Mouse (Mus musculus) stomach, embryonic 15.5 days (tissue): Measurements from ENCODE around the gene Tbx5. TPM values are rescaled to one million over a fixed set of nuclear protein-coding genes. Genes with fewer than 3 reads are reported as not detected.

Experiments
- ATAC-seq: fragments of 200-750 bp; cut with Nextera tagmentation; 2 replicates; pipeline ENCODE4 v1.8.0; 2017; ENCODE audit warnings: low read depth, moderate number of reproducible peaks, moderate TSS enrichment; ENCODE audit not compliant: insufficient read depth, low FRiP score
- H3K27ac ChIP-seq: fragments of 300-500 bp; sonication (generic); 2 replicates; pipeline ENCODE4 v1.5.1; 2015; ENCODE audit warnings: mild to moderate bottlenecking, inconsistent platforms
- H3K27me3 ChIP-seq: fragments of 300-500 bp; sonication (generic); replicated peaks from 2 replicates; pipeline ENCODE4 v1.6.1; 2015; ENCODE audit warnings: inconsistent platforms
- H3K36me3 ChIP-seq: fragments of 300-500 bp; sonication (generic); 2 replicates; pipeline ENCODE4 v1.6.1; 2015; ENCODE audit warnings: inconsistent platforms
- H3K4me1 ChIP-seq: fragments of 300-500 bp; sonication (generic); 2 replicates; pipeline ENCODE4 v1.6.1; 2015; ENCODE audit warnings: inconsistent platforms
- H3K4me2 ChIP-seq: fragments of 300-500 bp; sonication (generic); 2 replicates; pipeline ENCODE4 v1.6.1; 2015; ENCODE audit warnings: mild to moderate bottlenecking, inconsistent platforms
- H3K4me3 ChIP-seq: fragments of 300-500 bp; sonication (generic); replicated peaks from 2 replicates; pipeline ENCODE4 v1.5.1; 2015; ENCODE audit warnings: inconsistent platforms
- H3K9ac ChIP-seq: fragments of 300-500 bp; sonication (generic); 2 replicates; pipeline ENCODE4 v1.6.1; 2015; ENCODE audit warnings: inconsistent platforms
- H3K9me3 ChIP-seq: fragments of 300-500 bp; sonication (generic); 2 replicates; pipeline ENCODE4 v1.6.1; 2016; ENCODE audit warnings: inconsistent platforms
- WGBS: fragments of 180-500 bp; shearing (Covaris S2); methylation state at CpG from one replicate; pipeline ENCODE4 v1.1.7; 2015; 5-methylcytosine and 5-hydroxymethylcytosine counted together
- polyA plus RNA-seq: library from polyadenylated mRNA; unstranded; fragments of >200 nt; fragmentation: Nextera tagmentation; extraction: Ambion mirVana; gene quantifications from 2 replicates; pipeline ENCODE4 v1.2.1, GENCODE M21; 2015

The Tbx5 gene
- 0.23 and 0.62 TPM in 2 replicates for polyA plus RNA-seq

DNA sequence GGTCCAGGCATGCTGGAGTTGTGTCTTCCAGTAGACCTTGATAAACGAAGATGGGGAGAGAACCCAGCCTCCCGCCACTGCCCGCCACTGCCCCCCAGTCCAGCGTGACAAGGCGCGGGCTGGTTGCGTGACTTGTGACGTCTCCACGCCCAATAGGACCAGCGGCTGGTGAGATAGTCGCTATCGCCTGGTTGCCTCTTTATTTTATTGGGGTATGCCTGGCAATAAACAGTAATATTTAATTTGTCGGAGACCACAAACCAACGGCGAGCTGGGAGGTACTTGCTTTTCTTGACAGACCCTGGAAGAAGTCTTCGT is at the start of gene Tbx5:
TSS of gene Tbx5 (plus strand) at position 190 of the 318 bp plus-strand sequence.
- Histone ChIP-seq H3K4me3 (peak within 1 kb of the TSS; percentile 11; the same call in 1 of the 2 replicates), H3K27me3 (peaks cover 87% of the 10 kb centered on the region), H3K9me3 (no peaks in the 10 kb centered on the region), H3K4me1 (0 out of 2 replicates have a peak, but pooled peaks cover 7% of the 10 kb centered on the region), H3K27ac (no peak within 1 kb of the TSS), H3K36me3 (no peaks in the 10 kb centered on the region), H3K4me2 (peak within 1 kb of the TSS; percentile 48), H3K9ac (no peak within 1 kb of the TSS)
- no peak for ATAC-seq
- WGBS = 6% methylated on average over 16 of the region's 16 CpGs

DNA sequence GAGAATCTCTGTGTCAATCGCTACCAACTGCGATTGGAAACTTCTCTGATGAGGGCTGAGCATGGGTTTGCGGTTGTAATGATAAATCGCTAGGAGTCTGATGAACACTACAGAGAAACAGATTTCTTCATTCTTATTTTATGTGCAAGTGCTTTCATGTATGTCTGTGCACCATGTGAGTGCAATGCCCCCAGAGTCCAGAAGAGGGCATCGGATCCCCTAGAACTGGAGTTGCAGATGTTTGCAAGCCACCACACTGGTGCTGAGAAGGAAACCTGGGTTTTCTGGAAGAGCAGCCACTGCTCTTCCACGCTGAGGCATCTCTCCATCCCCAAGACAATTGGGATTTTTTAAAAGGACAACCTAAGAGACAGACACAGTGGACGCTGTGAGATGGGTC is 46.5 kb upstream of the Tbx5 start:
- H3K4me1 ChIP-seq = no peaks in the 10 kb centered on the region
- no peak overlapping the region for H3K4me3 ChIP-seq
- H3K9me3 ChIP-seq = no peaks in the 10 kb centered on the region
- no peak overlapping the region for H3K27ac ChIP-seq
- no peak for ATAC-seq
- 82% methylated on average over 7 of the region's 7 CpGs for WGBS
- H3K36me3 ChIP-seq = no peaks in the 10 kb centered on the region
- H3K27me3 ChIP-seq = peaks cover 10% of the 10 kb centered on the region; the same call in 1 of the 2 replicates
- H3K4me2 ChIP-seq = no peak overlapping the region
- no peak overlapping the region for H3K9ac ChIP-seq

DNA sequence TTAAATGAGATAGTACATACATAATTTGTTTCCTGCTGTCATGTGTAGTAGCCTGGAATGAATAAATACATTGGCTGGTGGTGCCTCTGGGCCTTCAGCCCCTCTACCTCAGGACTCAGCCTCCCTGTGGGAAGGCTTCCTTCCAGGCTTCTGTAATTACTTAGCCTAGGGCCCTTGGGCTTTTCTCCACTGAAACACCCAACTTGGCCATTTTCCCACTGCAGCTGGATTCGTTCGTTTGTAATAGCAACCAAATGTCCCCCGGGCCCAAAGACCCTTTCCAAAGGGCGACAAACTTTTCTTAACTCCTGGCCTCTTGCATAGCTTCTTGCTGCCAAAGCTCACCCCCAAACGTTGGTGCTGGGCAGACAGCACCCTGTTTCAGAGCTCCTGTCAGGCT is 40.8 kb upstream of the Tbx5 start:
- Histone ChIP-seq H3K27me3 (peaks cover 50% of the 10 kb centered on the region), H3K9ac (no peak overlapping the region), H3K4me3 (no peak overlapping the region), H3K4me1 (no peaks in the 10 kb centered on the region), H3K27ac (no peak overlapping the region), H3K36me3 (no peaks in the 10 kb centered on the region), H3K4me2 (no peak overlapping the region), H3K9me3 (no peaks in the 10 kb centered on the region)
- WGBS = 45% methylated on average over 5 of the region's 5 CpGs
- no peak for ATAC-seq

- 2% methylated on average over 4 of the region's 4 CpGs for WGBS
- Histone ChIP-seq H3K9ac (no peak overlapping the region), H3K27me3 (peaks cover 67% of the 10 kb centered on the region), H3K4me1 (no peaks in the 10 kb centered on the region), H3K4me2 (no peak overlapping the region), H3K4me3 (no peak overlapping the region), H3K9me3 (no peaks in the 10 kb centered on the region), H3K27ac (no peak overlapping the region), H3K36me3 (no peaks in the 10 kb centered on the region)
- ATAC-seq = no peak
Measured at GRCm38 (mm10) chr5:119793972-119794371, 38.5 kb upstream of the Tbx5 start.

- no peak overlapping the region for H3K4me2 ChIP-seq
- no peak for ATAC-seq
- no peaks in the 10 kb centered on the region for H3K36me3 ChIP-seq
- H3K27ac ChIP-seq = no peak overlapping the region
- H3K27me3 ChIP-seq = peaks cover 81% of the 10 kb centered on the region
- no peaks in the 10 kb centered on the region for H3K9me3 ChIP-seq
- no peaks in the 10 kb centered on the region for H3K4me1 ChIP-seq
- H3K4me3 ChIP-seq = no peak overlapping the region
- no peak overlapping the region for H3K9ac ChIP-seq
- under 1% methylated on average over 6 of the region's 6 CpGs for WGBS
Measured at GRCm38 (mm10) chr5:119795376-119795775, 37.1 kb upstream of the Tbx5 start.

- WGBS = 21% methylated on average over 3 of the region's 3 CpGs
Measured at GRCm38 (mm10) chr5:119795777-119796176, 36.7 kb upstream of the Tbx5 start.

GRCm38 (mm10) chr5:119796443-119797160 is 35.9 kb upstream of the Tbx5 start:
- no peak overlapping the region for H3K9ac ChIP-seq
- no peak overlapping the region for H3K27ac ChIP-seq
- WGBS = 2% methylated on average over 33 of the region's 33 CpGs
- H3K27me3 ChIP-seq = peaks cover 88% of the 10 kb centered on the region
- H3K36me3 ChIP-seq = no peaks in the 10 kb centered on the region
- no peaks in the 10 kb centered on the region for H3K4me1 ChIP-seq
- H3K9me3 ChIP-seq = no peaks in the 10 kb centered on the region
- no peak overlapping the region for H3K4me2 ChIP-seq
- no peak for ATAC-seq
- H3K4me3 ChIP-seq = no peak overlapping the region

More at GRCm38 (mm10) chr5:119795777-119796176, 36.7 kb upstream of the Tbx5 start:
- peaks cover 85% of the 10 kb centered on the region for H3K27me3 ChIP-seq
- H3K36me3 ChIP-seq = no peaks in the 10 kb centered on the region
- no peak for ATAC-seq
- H3K9me3 ChIP-seq = no peaks in the 10 kb centered on the region
- no peak overlapping the region for H3K9ac ChIP-seq
- no peak overlapping the region for H3K4me2 ChIP-seq
- H3K27ac ChIP-seq = no peak overlapping the region
- no peaks in the 10 kb centered on the region for H3K4me1 ChIP-seq
- H3K4me3 ChIP-seq = no peak overlapping the region

- no peak overlapping the region for H3K4me3 ChIP-seq
- WGBS = 1% methylated on average over 26 of the region's 26 CpGs
- no peak for ATAC-seq
- H3K27me3 ChIP-seq = peaks cover 89% of the 10 kb centered on the region
- H3K4me2 ChIP-seq = no peak overlapping the region
- no peak overlapping the region for H3K9ac ChIP-seq
- H3K4me1 ChIP-seq = no peaks in the 10 kb centered on the region
- no peaks in the 10 kb centered on the region for H3K36me3 ChIP-seq
- H3K9me3 ChIP-seq = no peaks in the 10 kb centered on the region
- H3K27ac ChIP-seq = no peak overlapping the region
Measured at GRCm38 (mm10) chr5:119797580-119798150, 34.8 kb upstream of the Tbx5 start.

DNA sequence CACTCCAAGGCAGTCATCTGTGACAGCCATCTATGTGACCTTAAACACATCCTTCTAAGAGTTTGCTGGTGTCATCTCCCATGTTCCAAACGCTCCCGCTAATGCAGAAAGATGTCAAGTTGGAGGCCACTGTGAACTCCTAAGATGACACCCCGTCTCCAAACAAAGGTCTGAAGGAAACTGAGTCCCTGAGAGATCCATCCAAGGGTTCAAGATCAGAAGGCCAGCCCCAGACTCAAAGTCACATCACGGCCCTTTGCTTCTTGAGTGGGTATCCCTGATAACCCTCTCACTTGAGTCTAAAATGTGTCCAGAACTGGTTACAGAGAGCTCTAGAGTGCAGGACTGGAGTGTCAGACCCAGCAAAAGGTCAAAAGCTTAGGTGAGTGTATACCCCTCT is 34.2 kb upstream of the Tbx5 start:
- no peak for ATAC-seq
- Histone ChIP-seq H3K4me1 (no peaks in the 10 kb centered on the region), H3K4me3 (no peak overlapping the region), H3K27me3 (peaks cover 94% of the 10 kb centered on the region), H3K27ac (no peak overlapping the region), H3K4me2 (no peak overlapping the region), H3K9me3 (no peaks in the 10 kb centered on the region), H3K36me3 (no peaks in the 10 kb centered on the region), H3K9ac (no peak overlapping the region)
- 12% methylated on average over 4 of the region's 4 CpGs for WGBS

DNA sequence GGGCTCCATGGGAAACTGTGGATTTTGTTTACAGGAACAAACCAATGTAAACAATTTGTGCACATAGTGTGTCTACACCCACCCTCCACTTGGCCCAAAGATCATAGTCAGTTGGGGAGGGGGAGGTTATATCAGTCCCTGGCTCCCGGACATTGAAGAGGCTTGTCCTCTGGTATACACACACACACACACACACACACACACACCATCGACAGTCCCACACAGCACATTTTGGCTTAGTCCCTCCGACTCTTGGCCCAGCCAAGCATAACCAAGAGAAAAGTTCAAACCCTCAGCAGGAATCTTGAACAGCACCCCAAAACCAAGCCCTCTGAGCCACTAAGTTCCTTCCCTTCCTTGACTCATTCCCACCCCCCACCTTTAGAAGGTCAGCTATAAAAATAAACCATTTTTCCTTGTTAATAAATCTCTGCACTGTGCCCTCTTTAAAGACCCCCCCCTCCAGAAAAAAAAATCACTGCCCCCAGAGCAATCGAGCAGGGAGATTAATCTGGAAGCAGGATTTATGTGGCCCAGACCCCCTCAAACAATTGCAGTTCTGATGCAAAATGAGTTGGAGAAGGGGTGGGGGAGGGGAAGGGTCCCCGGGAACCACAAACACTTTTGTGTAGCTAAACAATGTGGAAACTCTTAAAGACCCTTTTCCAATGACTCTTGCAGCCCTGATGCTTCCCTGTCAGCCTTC is 33.6 kb upstream of the Tbx5 start:
- Histone ChIP-seq H3K27ac (no peak overlapping the region), H3K4me1 (no peaks in the 10 kb centered on the region), H3K36me3 (no peaks in the 10 kb centered on the region), H3K4me2 (no peak overlapping the region), H3K9me3 (no peaks in the 10 kb centered on the region), H3K27me3 (peaks cover 97% of the 10 kb centered on the region), H3K4me3 (no peak overlapping the region), H3K9ac (no peak overlapping the region)
- ATAC-seq = no peak
- 5% methylated on average over 5 of the region's 5 CpGs for WGBS

GRCm38 (mm10) chr5:119799419-119800242 is 32.8 kb upstream of the Tbx5 start:
- no peak overlapping the region for H3K4me2 ChIP-seq
- no peak overlapping the region for H3K27ac ChIP-seq
- H3K27me3 ChIP-seq = peaks cover 97% of the 10 kb centered on the region
- H3K4me3 ChIP-seq = no peak overlapping the region
- H3K4me1 ChIP-seq = no peaks in the 10 kb centered on the region
- no peaks in the 10 kb centered on the region for H3K9me3 ChIP-seq
- no peak for ATAC-seq
- no peaks in the 10 kb centered on the region for H3K36me3 ChIP-seq
- 8% methylated on average over 9 of the region's 9 CpGs for WGBS
- H3K9ac ChIP-seq = no peak overlapping the region
